Mouse (Mus musculus): ENCODE measurements around the gene Prr15l.

Prr15l gene

DNA sequence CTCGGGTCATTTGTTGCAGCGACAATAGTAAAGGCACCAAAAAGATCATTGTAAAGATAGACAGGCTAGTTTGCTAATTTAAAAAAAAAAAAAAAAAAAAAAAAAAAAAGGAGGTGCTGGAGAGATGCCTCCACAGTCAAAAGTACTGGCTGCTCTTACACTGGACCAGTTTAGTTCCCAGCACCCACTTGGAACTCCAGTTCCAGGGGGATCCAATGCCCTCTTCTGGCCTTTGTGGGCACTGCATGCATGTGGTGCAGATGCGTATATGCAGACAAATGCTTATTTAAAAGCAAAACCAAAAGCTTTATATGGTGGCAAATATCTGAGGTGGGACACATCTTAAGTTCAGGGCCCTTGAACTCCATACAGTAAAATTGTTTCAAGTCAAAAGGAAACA lies 22.9 kb downstream of the Prr15l start:
- no peak for DNase-seq

DNA sequence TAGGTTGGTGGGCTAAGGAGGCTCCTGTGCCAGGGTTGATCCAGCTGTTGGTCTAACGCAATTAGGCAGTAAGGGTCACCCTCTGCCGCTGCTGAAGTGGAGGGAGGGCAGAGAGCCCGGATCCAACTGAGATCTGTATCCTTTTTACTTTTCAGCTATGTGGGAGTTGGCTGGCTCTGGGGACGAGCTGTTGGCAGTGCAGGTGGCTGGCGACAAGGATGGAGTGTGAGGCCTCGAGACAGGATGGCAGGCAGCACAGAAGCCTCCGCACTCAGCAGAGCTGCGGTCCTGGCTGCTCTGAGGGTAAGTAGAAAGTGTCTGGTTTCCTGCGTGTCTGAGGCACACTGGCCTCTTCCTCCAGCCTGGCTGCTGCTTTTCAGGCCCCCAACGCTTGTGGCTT lies 24.5 kb downstream of the Prr15l start:
- no peak for DNase-seq

DNA sequence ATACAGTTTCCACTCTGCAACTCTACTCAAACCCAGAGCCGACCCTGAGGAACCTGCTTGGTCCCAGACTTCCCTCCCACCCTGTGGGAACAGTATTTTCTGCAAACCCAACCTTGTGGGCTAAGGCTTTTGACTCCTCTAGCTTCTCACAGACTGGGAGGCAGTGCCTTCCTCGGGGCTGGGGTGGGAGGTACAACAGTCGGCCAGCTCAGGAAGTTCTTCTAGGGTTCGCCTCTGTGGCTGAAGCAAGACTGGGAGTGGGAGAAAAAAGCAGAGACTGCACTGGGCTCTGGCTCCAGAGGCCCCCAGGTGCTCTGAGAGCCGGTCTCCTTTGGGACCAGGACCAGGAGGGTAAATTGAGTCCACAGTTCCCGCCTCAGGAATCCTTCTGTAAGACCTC lies 25.0 kb downstream of the Prr15l start:
- DNase-seq = no peak

DNA sequence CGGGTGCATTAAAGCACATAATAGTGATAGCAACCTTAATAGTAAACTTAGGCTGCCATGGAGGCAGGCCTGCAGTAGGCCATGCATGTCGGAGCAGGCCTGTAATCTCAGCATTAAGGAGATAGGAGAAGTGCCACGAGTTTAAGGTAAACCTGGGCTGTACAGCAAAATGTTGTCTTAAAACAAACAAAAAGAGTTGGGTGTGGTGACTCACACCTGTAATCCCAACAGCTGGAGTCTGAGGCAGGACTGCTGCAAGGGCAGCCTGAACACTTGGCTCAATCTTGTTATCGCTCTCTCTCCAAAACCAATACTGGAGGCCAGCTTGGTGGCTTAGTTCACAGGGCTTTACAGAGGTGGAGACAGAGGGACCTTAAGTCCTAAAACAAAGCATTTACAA lies 27.2 kb downstream of the Prr15l start:
- DNase-seq = no peak

DNA sequence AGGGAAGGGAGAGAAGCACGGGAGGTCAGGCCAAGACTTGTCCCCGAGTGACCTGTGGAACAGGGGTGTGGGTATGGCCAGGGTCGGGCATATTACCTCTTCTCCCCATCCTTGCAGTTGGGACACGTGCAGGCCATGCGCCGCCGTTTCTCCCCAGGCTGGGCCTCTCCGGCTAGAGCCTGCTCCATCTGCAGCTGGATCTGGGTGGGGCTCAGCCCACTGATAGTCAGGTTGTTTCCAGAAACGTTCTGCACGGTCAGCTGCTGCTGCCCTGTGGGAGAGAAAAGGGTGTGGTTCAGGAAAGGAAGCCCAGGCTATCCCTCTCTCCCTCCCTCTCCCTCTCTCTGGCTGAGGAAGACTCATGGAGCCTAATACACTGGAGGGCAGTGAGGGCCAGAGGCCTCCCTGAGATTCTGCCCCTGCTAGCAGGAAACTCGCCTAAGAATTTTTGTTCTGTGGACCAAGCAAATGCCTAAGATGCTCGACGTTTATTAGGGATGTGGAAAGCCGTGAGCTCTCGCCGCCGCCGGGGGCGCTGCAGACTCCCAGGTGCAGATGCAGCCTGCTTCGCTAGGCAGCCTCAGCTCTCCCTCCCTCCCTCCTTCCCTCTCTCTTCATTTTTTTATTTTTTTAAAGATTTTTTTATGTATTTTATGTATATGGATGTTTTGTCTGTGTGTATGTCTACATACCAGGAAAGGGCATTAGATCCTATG lies 28.3 kb downstream of the Prr15l start:
- no peak for DNase-seq

DNA sequence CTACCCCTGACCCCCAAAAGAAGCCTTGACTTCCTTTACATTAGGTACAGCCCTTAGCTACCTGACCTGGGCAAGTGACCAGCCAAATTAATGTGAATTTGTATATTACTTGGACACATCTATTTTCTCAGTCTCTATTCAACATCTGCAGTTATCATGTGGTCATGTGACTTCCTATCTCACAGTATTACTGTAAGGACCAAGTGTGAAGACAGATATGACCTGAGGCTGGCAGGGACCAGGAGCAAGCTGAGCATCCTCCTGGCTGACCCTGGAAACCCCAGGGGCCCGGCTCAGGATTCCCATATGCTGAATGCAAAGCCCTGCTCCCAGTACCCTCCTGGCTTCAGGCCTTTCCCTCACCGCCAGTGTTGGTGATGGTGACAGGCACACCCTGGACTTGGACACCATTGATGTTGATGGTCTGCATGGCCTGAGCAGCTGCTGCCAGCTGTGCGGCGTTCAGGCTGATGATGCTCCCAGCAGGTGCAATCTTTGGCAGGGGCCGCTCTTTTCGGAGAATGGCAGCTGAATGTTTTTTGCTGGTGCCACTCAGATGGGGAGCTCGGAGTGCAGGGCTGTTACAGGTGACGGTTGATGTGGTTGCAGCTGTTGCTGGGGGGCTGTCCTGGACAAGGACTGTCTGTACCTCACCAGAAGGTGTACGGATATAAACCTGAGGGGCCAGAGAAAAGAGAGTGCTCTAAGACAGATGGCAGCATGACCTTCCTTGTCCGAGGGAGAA lies 29.3 kb downstream of the Prr15l start:
- no peak for DNase-seq

DNA sequence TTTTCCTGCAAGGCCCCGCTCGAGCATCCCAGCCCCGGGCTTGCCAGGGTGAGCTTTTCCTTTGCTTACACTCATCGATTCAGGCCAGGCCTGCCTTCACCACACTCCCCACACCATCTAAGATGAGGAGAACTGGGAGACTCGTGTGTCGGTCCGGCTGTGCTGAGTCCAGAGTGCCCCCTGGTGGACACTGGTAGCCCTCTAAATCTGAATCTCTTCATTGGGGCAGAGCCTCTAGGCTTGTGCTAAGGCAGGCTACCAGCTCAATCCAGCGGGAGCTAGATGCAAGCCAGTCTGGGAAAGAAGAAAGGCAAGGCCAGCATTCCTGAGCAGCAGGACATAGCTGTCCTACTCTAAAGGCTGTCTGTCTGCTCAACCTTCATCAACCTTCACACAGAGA lies 35.7 kb downstream of the Prr15l start:
- DNase-seq = peak; percentile 95

DNA sequence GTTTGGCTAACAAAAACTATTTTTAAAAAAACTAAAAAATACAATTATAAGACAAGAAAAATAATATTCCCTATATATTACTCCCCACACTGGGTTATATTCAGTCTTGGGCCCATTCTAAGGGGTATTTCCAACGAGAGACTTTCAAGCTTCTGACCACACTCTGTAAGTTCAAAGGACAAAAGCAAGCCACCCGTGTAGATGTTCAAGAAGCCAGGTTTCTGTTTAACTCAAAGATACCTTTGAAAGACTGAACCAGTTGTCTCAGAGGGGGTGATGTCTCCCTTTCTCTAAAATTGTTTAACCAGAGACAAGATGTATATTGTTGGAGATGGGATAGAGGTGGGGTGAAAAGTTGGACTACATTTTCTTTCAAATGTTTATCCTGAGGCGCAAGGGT lies 38.3 kb downstream of the Prr15l start:
- no peak for DNase-seq

DNA sequence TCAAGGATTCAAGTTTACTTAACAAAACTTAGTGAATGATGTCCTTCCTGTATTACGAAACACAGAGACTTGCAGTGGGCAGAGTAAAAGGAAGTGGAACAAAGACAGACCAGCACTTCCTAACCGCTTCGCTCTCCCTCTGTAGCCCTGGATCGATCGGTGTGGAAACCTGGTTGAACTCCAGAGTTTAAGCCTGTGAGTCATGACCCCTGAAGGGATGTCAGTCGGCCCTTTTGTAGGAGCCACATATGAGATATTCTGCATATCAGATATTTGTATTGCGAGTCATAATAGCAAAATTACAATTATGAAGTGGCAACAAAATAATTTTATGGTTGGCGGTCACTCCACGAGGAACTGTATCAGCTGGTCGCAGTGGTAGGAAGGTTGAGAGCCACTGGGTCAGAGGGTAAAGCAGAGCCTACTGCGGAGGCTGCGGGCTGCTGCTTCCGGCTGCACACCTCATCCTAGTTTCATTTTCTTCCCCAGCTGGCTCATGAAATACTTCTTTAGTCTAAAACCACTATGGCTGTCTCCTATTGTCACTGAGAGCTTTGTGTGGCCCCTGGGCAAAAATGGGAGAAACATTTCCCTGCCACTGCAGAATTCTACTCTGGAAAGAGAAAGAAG lies 39.1 kb downstream of the Prr15l start:
- DNase-seq = no peak

DNA sequence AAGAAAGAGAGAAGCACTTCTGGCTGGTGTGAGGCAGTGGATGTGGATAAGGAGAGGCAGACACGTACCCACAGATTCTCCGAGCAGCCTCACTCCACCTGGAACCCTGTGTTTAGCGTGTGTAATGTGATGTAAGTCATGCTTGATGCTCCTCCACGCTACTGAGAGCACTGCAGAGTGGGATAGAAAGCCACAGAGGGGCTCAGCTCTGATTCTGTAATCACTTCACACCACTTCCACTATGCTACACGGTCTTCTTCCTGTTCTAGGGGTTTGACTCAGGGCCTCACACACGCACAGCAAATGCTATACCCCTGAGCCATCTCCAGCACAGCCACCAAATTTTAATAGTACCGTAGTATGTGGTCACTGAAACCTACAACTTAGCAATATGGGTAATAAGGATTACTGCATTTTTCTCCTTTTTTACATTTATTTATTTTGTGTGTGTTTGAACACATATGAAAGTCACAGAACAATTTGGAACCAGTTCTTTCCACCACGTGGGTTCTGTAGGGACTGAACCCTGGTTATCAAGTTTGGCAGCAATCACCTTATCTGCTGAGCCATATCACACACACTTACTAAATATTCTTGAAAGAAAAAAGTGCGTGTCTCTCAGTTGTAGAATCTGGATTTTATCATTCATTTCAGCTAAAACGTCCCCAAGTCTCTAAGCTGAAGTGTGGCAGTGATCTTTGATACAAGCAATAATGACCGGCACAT lies 39.8 kb downstream of the Prr15l start:
- DNase-seq = no peak

DNA sequence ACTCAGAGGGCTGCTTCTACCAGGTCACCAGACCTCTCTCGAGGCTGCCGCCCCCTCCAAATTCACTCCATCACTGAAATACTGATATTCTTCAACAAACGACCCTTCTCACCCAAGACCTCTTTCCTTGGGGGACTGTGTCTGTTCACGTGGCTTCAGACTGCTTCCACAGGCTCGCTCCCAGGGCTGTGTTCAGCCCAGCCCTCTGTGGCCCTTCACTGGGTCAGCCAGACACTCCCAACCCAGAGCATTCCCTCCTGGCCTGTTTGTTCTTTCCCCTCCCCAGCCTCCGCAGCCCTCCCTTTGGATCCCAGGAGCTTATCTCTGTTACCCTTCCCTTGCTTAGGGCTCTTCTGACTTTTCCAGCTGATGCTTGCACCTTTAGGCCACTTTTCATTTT lies 40.6 kb downstream of the Prr15l start:
- no peak for DNase-seq

DNA sequence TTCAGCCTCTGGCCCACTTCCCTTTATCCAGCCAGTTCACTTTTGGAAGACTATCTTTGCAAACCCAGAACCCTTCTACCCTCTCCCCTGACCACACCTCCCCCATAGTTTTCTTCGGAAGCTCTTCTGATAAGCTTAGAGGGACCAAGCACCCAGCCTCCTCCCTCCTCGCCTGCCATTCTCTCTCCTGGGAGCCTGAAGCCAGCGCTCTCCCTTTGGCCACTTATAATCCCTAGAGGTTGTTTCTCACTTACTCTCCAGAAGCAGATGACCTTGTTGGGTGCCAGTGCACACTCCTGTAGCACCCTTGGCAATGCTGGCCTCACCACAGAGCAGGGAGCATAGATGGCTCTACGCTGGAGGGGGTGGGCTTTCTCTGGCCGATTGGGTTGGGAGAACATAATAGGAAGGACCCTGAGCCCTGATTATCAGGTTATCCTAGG lies 41.4 kb downstream of the Prr15l start:
- DNase-seq = no peak

DNA sequence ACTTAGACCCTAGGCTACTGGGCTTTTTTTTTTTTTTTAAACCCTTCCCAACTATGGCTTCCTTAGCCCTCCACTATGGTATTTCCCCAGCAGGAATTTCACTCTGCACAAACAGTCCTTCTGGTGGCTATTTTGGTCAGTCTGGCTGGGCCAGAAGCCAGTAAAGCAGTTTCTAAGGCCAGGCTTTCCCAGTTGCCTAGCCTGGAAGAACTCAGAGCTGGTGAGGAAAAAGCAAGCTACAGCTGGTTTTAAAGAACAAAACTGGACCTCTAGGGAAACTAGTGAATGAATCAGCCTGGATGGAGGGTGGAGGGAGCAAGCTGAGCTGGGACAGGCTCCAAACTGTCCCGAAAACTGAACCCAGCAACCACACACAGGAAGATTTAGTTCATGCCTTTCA lies 41.8 kb downstream of the Prr15l start:
- DNase-seq = peak; percentile 82

DNA sequence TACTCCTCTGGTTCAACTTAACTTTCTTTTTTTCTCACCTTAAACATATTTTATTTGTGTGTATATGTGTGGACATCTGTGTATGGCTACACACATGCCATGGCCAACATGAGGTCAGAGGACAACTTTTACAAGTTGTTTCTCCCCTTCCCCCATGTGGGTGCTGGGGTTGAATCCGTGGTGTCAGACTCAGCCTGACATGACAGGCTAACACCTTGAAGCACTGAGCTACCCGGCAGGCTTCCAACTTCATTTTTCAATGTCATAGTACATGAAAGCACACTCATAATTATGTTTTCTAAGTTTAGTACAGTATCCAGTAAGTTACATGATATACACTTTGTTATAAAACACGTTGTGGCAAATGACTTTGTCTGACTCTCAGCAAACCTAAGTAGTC lies 42.4 kb downstream of the Prr15l start:
- no peak for DNase-seq

DNA sequence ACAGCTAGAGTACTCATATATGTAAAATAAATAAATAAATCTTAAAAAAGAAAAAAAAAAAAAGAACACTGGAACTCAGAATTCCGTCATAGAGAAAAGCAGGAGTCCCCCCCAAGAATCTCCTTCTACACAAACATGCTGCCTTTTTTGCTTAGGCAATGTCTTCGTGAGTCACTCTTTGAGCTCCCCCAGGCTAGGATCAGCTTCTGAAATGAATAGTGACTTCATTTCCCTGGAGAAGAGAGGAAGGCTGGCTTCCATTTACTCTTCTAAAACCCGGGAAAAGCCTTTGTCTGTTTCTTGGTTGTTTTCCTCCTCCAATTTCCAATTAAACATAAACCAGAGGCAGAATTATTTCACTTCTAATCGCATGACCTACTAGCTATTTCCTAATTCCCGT lies 45.0 kb downstream of the Prr15l start:
- DNase-seq = no peak

DNA sequence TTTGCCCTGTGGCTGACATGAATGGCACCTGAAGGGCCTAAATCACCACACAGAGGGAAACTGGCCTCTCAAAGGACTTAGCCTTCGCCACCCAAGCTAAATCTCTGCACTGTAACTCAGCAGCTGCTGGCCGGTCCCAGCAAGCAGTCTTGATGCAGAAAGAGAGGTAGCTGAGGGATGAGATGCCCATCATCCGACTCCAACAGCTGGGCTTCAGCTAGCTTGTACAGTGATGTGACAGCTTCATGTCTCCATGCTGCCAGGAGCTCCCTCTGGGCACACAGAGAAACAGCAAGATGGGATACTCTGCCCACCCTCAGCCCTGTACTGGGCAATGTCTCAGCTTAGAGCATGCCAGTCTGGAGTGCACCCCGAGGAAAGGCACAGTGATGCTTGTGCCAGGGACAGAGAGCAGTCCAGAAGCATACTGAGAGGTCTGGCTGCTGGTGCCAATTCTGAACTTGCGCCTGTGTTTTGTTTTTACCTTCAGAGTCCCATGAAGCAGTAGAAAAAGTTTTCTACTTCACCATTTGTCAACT lies 45.6 kb downstream of the Prr15l start:
- no peak for DNase-seq

DNA sequence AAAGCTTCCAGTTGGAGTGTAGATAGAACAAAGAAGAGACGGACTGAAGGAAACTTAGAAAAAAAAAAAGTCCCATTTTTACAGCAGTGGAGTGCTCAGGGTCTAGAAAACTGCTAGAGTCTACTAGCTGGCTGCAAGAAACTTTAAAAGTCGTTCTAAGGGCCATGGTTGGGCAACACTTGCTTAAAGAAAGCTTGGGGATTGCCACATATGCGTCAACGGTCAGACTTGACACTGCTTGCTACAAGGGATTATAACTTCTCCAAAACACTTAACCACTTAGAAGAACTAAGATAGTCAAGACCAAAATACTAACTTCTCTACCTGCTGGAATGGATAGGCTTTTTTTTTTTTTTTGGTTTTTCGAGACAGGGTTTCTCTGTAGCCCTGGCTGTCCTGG lies 46.9 kb downstream of the Prr15l start:
- no peak for DNase-seq

DNA sequence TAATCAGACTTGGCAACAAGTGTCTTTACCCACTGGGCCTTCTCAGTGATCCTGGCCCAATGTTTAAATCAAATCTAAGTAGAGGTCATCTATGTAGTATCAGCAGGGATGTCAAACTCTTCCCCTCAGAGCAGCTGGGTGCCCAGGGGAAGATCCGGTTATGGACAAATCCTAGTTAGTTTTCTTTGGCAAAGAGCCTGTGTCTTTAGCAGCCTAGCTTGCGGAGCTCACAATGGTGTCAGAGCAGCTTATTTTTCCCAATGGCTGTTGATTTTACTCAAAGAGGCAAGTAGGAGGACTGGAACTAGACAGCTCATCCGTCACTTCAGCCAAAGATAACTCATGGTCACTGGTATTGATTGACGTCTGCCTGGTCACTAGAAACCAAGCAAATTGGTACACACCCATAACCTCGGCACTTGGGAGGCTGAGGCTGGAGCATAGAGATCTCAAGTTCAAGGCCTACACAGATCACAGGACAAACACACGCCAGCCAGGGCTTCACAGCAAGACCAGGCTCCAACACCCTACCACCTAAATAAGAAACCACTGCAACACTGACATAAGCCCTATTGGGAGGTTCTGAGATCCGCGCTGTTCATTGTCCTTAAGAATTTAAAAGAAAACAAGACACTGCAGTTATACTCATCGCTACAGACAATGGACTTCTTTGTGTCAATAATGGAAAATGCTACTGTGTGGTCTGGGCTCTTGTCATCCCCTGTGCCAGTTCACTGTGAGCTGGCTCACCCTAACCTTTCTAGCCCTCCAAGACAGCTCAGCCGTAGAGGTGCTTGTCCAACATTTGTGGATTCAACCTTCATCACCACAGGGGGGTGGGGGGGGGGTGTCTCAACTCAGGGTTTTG lies 47.8 kb downstream of the Prr15l start:
- DNase-seq = no peak

DNA sequence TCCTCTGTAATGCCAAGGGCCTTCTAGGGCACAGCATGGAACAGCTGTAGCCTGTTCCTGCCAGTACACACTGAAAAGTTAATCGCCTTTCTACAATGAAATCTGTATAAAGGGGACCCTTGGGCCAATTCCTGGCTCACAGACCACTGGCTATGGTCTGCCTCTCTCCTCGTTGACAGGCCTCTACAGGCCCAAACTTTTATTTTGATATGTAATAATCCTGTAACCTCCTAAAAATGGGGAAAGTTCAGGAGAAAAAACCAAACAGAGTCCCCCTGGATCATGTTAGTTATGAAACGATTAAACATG lies 48.4 kb downstream of the Prr15l start:
- no peak for DNase-seq

DNA sequence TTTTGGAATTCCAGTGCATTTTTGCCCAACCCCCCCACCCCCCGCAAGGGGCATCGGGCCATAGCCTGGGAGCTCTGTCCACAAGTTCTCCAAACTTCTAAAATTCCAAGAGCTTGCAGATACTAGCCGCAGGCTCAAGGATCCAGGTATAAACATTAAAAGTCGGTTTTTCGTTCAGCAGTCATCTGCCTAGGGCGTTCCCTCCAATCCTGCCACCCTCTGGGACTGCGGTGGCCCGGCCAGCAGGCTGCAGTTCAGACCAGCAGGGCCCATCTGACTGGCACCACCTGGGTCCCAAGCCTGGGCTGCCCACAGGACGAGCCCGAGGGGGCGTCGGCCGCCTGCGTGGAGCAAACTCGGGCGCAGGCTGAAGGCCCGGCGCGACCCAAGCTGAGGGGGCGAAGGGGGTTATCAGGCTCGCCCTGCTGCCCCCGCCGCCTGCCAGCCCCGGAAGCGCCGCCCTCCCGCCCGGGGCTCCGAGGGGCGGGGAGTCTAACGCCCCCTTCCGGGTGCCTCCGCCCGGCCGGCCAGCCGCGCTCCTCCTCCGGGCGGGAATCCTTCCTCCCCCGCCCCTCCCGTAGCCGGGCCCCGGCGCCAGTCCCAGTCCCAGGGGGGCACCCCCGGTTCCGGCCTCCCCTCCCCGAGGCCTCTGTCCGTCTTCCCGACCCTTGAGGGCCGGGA lies 49.1 kb downstream of the Prr15l start:
- peak; percentile 93 for DNase-seq

DNA sequence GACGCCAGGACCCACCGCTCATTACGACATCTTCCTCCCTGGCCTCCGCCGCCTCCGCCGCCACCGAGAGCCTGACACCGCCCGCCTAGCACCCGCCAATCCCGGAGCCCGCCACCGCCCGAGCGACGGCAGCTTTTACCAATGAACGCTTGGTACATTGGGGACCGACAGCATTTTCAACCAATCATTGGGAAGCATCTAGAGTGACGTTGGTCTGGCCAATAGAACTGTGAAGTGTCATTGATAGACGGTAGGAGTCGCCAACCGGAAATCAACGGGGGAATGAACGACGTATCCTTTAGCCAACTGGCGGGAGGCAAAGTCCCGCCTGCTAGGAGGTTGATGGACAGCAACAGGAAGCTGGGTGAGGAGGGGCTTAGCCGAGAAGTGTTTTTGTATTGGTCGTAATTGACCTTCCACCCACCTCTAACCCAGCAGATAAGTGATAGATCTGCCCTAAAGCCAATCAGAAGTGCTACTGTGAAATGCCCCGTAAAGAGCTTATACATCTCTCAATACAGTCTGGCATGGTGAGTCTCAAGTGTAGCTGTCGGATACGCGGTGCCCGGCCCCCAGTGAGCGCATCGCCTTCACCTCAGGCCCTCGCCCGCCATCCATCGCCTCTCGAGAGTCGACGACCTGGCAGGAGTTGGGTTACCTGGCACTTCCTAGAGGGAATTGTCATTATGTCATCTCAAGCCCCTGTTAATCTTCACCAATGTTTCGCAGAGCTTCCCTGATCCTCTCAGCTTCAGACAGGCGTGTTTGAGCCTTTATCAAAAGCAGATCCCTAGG lies 49.9 kb downstream of the Prr15l start:
- DNase-seq = peak; percentile 99
